Mouse (Mus musculus) ES-E14 (cell line): ENCODE data around the gene Cracr2b.

Source experiments
- HCFC1 ChIP-seq: IDR thresholded peaks from 2 replicates; pipeline ENCODE4 v1.6.1; 2012; ENCODE audit warnings: low read length, inconsistent platforms, borderline replicate concordance; ENCODE audit not compliant: insufficient read depth
- MAFK ChIP-seq: IDR thresholded peaks from 2 replicates; pipeline ENCODE4 v1.6.1; 2014; ENCODE audit warnings: mild to moderate bottlenecking, low read depth, low read length, inconsistent platforms; ENCODE audit not compliant: insufficient read depth
- ZC3H11A ChIP-seq: IDR thresholded peaks from 2 replicates; pipeline ENCODE4 v1.6.1; 2012; ENCODE audit warnings: low read depth, mild to moderate bottlenecking, inconsistent platforms, low read length, borderline replicate concordance

DNA sequence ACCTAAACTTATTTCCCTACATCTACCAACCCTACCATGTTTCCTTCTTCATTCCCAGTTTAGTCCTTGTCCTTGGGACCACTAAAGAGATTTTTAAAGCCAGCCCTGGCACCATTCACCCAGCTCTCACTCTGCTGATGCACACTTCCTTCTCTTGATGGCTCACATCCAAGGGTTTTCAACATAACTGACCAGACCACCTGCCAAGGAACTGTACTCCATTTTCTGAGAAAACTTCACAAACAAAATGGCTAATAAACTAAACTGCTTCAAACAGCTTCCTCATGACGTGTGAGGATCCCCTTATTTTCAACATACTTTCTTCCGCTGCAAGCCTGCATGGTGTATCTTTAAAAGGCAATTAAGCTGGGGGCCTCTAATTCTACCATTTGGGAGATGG is 7.3 kb upstream of the Cracr2b start:
- TF ChIP-seq HCFC1 (no peak), MAFK (no peak), ZC3H11A (no peak)
